Mouse (Mus musculus): ENCODE measurements at regions not wholly inside any gene's neighbourhood (a gene's known extent, or its start where the extent isn't known, plus 50 kb on each side); places are given as distances from the start of the nearest gene placed in this dataset.

- H3K36me3 ChIP-seq, result no peaks in the 10 kb centered on the region
- H3K9me3 ChIP-seq, result no peaks in the 10 kb centered on the region
- H3K27ac ChIP-seq, result no peak overlapping the region
- H3K4me2 ChIP-seq, result no peak overlapping the region
- WGBS, result 97% methylated on average over 2 of the region's 2 CpGs
- H3K4me1 ChIP-seq (replicated peaks), result peaks cover 21% of the 10 kb centered on the region
- peaks cover 12% of the 10 kb centered on the region for H3K27me3 ChIP-seq
- no peak overlapping the region for H3K9ac ChIP-seq (replicated peaks)
- ATAC-seq (ENCODE audit: insufficient number of reproducible peaks, insufficient read depth, low FRiP score, low TSS enrichment, low read depth), result no peak
- no peak overlapping the region for H3K4me3 ChIP-seq (replicated peaks)
These were observed 59.8 kb upstream of the Tars start for GRCm38 (mm10) chr15:11459306-11459705.

- Histone ChIP-seq H3K4me3 (replicated peaks) (no peak overlapping the region), H3K9me3 (no peaks in the 10 kb centered on the region), H3K9ac (replicated peaks) (no peak overlapping the region), H3K27ac (no peak overlapping the region), H3K4me1 (replicated peaks) (peaks cover 21% of the 10 kb centered on the region), H3K36me3 (no peaks in the 10 kb centered on the region), H3K27me3 (peaks cover 12% of the 10 kb centered on the region), H3K4me2 (no peak overlapping the region)
- no peak for ATAC-seq (ENCODE audit: insufficient number of reproducible peaks, insufficient read depth, low FRiP score, low TSS enrichment, low read depth)
- WGBS, result 86% methylated on average over 8 of the region's 8 CpGs
These were observed 57.8 kb upstream of the Tars start for GRCm38 (mm10) chr15:11457278-11457677.

GRCm38 (mm10) chr15:11455982-11456381 lies 56.5 kb upstream of the Tars start:
- Histone ChIP-seq H3K9me3 (no peaks in the 10 kb centered on the region), H3K4me1 (replicated peaks) (peaks cover 21% of the 10 kb centered on the region), H3K4me2 (0 out of 2 replicates have a peak overlapping the region, but pooled peaks have one; percentile 4), H3K4me3 (replicated peaks) (no peak overlapping the region), H3K27ac (no peak overlapping the region), H3K36me3 (no peaks in the 10 kb centered on the region), H3K9ac (replicated peaks) (no peak overlapping the region), H3K27me3 (peaks cover 12% of the 10 kb centered on the region)
- peak; percentile 58 for ATAC-seq (ENCODE audit: insufficient number of reproducible peaks, insufficient read depth, low FRiP score, low TSS enrichment, low read depth)
- WGBS, result 27% methylated on average over 6 of the region's 6 CpGs

GRCm38 (mm10) chr15:11455366-11455785 lies 55.9 kb upstream of the Tars start:
- Histone ChIP-seq H3K4me2 (no peak overlapping the region), H3K27me3 (peaks cover 7% of the 10 kb centered on the region), H3K36me3 (no peaks in the 10 kb centered on the region), H3K9me3 (no peaks in the 10 kb centered on the region), H3K9ac (replicated peaks) (no peak overlapping the region), H3K4me1 (replicated peaks) (peaks cover 21% of the 10 kb centered on the region), H3K27ac (no peak overlapping the region; the same call in 1 of the 2 replicates), H3K4me3 (replicated peaks) (no peak overlapping the region)
- ATAC-seq (ENCODE audit: insufficient number of reproducible peaks, insufficient read depth, low FRiP score, low TSS enrichment, low read depth), result peak; percentile 68; the same call in 1 of the 2 replicates
- 45% methylated on average over 11 of the region's 11 CpGs for WGBS

- 93% methylated on average over 1 of the region's 1 CpGs for WGBS
- Histone ChIP-seq H3K4me2 (no peak overlapping the region), H3K9me3 (no peaks in the 10 kb centered on the region), H3K4me1 (replicated peaks) (peaks cover 21% of the 10 kb centered on the region), H3K9ac (replicated peaks) (no peak overlapping the region), H3K27ac (no peak overlapping the region), H3K4me3 (replicated peaks) (no peak overlapping the region), H3K36me3 (no peaks in the 10 kb centered on the region), H3K27me3 (no peaks in the 10 kb centered on the region)
- ATAC-seq (ENCODE audit: insufficient number of reproducible peaks, insufficient read depth, low FRiP score, low TSS enrichment, low read depth), result no peak
These were observed 54.5 kb upstream of the Tars start for GRCm38 (mm10) chr15:11453997-11454396.

- no peak overlapping the region for H3K4me2 ChIP-seq
- H3K4me3 ChIP-seq (replicated peaks), result no peak overlapping the region
- H3K4me1 ChIP-seq (replicated peaks), result peaks cover 9% of the 10 kb centered on the region
- WGBS, result 66% methylated on average over 1 of the region's 1 CpGs
- no peak overlapping the region for H3K27ac ChIP-seq
- H3K27me3 ChIP-seq, result peaks cover 2% of the 10 kb centered on the region; the same call in 1 of the 2 replicates
- no peaks in the 10 kb centered on the region for H3K36me3 ChIP-seq
- H3K9me3 ChIP-seq, result no peaks in the 10 kb centered on the region
- ATAC-seq (ENCODE audit: insufficient number of reproducible peaks, insufficient read depth, low FRiP score, low TSS enrichment, low read depth), result no peak
- no peak overlapping the region for H3K9ac ChIP-seq (replicated peaks)
These were observed 52.2 kb upstream of the Tars start for GRCm38 (mm10) chr15:11451635-11452034.
